Mouse (Mus musculus) heart, adult 2 months (tissue): ENCODE measurements around the gene 1700025G04Rik.

ENCODE experiments used
- CTCF ChIP-seq: fragments of 200-600 bp; IDR thresholded peaks from 2 replicates; pipeline ENCODE4 v1.8.1; 2022; ENCODE audit warnings: antibody characterized with exemption, mild to moderate bottlenecking, moderate library complexity
- EP300 ChIP-seq: fragments of 200-500 bp; IDR thresholded peaks from 2 replicates; pipeline ENCODE4 v1.6.1; 2011; ENCODE audit warnings: low read depth, low read length, control low read depth; ENCODE audit not compliant: insufficient read depth
- POLR2A ChIP-seq: fragments of 200-500 bp; IDR thresholded peaks from 2 replicates; pipeline ENCODE4 v1.6.1; 2011; ENCODE audit warnings: mild to moderate bottlenecking, low read depth, low read length, control low read depth; ENCODE audit not compliant: insufficient read depth

DNA sequence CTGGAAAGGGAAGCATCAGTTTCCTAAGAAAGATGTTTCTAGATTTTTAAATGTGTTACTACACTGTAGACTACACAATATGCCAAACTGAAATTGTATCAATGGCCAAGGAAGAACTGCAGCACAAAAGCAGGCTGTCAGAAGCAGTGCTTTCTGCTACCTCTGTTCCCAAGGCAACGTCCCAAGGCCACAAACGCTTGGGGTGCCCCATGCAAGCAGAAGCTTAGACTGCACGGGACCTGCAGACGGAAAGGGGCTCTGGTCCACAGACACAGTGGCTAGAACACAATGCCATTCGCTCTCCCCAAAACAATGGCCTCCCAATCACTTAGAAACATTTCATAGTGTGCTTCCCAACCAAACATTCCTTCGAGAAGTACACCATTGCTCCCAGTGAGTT lies 59.4 kb downstream of the 1700025G04Rik start:
- no peak for TF ChIP-seq CTCF
- TF ChIP-seq EP300, result no peak
- TF ChIP-seq POLR2A, result no peak
